Mouse (Mus musculus): ENCODE measurements at regions not wholly inside any gene's neighbourhood (a gene's known extent, or its start where the extent isn't known, plus 50 kb on each side); places are given as distances from the start of the nearest gene placed in this dataset.

DNA sequence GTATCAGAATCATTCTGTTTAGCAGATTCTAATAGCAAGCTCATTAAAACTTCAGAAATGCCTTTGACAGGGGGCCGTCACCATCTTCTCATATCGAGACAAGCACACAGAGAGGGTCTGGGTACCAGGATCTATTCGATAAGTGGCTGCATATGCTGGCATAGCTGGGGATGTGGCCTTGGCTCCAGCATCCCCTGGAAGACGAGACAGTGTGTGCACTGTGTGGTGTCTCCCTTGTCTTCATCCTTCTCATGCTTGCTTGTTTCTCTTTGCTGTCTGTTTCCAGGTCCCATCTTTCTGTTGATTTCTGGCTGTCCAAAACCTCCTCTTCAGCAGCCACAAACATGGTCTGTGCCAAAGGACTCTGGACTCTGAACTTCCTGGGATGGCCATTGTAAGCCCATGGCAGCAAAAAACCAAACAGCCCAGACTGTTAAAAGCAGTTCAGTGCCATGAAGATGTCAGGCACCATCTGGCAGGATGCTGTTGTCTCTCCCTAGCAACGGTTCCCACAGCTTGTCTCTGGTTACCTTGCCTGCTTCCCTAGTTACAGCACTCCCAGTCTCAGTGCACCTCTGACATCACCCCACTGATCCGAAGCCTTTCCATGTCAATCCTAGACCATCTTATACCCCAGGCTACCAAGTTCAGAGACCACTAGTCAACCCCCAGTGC is 56.5 kb downstream of the Kctd12 start:
- no peak for DNase-seq

DNA sequence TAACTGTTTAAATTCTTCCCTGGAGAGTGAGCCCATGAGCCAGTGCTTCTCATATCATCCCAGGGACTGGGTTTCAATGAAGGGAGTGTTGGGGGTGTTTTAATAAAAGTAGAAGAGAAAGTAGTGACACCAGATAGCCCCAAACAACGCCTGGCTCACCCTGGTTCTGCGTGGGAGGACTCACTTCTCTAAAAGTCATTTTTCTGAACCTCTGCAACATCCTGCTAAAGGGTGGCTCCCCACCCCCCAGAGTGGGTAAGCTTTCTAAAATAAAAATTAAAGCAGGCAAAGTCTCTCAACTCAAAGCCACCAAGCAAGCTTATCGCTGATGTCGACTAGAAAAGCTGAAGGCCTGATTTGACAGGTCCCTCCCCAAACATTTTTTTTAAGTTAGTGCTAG is 57.8 kb downstream of the Kctd12 start:
- no peak for DNase-seq

DNA sequence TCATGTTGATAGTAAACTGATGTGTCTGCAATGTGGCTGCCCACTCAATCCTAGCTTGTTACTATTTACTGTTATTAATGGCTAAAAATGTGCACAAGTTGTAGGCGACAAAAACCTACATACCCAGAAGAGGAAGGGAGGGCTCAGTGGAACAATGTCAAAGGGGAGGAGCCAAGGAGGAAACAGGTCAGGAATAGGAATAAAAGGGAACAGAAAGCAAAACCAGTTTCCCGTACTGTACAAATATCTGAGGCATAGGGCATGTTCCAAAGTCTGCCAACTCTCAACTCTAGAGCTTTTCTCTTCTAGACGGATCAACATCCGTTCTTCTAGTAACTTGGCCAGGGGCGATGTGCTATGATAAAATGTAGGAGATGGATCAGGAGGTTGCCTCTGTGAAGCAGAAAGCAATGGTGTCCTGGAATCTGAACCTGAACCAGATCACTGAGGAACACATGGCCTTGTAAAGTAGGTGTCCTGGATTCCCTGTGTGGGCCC is 59.9 kb downstream of the Kctd12 start:
- no peak for DNase-seq

DNA sequence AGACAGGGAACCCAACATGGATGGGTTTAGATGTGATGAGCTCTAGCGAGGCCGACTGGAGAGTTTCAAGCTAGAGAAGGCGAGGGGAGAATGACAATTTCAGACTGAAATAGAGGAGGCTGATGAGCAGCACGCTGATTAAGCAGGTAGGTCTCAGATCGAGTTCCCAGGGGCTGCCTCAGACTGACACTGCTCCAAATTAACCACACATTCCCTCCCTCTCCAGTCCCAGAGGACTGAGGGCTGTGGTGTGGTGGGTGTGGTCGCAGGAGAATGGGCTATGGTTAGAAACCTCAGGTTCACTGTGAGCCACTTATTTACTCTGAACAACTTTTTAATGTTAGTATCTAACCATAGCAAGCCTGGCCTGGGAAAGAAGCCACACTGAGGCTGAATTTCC is 62.0 kb downstream of the Kctd12 start:
- no peak for DNase-seq

DNA sequence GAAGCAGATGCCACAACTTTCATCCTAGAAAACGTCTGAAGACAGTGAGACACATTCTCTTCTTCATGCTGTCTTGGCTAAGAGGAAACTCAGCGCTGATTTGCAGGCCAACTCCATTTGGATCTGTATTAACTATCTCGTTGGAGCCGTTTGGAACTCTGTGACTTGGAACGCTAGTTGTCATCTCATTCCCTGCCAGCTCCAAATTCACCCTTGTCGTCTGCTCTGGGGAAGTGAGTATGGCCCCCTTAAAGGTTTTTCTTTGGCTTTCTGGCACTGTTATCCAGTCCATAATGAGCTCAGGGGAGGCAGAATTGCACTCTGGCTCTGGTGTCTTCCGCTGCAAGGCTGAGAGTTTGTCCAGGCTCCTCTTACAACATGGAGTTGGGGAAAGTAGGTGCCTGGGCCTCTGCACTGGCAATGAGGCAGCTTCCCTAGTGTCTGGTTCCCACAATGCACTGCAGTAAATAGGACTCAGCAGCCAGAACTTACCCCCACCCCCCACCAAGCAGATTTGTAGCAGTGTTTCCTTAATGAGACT is 63.1 kb downstream of the Kctd12 start:
- no peak for DNase-seq

DNA sequence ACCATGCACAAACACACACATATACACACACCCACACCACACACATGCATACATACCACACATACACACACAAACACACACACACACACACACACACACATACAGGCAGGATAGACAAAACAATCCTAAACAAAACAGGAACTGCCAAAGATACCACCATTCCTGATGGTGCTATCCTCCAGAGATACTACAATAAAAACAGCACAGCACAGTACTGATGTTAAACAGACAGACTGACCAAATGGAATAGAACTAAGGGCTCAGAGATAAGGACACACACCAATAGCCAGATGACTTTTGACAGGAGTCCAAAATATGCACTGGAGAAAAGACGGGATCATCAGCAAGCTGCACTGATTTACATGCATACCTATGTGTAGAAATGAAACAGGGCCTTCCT is 64.5 kb downstream of the Kctd12 start:
- no peak for DNase-seq

DNA sequence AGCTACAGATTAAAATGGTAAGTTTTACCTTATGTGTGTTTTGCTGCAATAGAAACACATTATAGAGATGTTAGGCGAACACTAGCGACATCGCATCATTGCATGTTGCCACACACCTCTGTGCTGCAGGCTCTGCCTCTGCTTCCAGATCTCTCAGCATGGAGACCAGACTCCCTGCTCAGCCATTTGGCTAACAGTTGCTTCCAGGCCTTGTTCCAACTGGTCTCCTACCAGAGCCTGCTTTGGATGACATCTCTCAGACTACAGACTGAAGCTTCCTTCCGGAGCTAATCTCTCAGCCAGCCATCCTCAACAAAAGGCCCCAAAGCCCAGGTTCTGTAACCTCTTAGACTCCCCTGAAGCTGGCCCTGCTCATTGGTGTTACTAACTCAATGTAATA is 66.5 kb downstream of the Kctd12 start:
- DNase-seq, result no peak

DNA sequence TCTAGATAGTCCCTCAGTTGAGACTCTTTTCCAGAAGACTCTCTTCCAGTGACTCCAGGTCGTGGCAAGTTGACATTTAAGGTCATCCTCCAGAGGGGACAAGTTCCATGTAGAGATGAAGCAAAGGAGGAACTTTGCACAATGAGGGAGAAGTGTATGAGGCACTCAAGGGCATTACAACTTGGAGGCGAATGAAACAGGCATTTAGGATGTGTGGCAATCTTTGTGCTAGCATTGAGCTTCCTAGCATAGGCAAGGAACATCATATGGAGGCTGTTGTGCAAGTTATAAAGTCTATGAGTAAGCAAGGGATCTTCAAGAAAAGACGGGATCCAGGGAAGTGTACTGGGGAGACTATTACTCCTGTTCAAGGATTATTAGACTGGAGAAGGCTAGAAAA is 70.9 kb downstream of the Kctd12 start:
- DNase-seq, result no peak

DNA sequence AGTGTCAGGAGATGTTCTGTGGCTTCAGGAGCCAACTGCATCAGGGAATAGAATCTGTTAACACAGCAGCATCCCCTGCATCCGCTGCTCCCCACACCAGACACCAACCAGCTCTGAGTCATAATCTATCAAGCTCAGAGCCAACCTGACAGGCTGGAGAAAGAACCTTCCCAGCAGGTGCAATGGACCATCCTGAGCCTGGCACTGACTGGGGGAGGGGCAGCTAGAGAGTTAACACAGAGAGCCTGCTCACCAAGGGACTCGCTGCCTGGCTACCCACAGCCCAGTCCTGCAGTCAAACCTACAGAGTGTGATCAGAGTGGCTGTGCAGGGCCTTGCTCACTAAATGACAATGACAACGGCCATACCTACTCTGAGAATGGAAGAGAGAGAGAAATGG is 73.4 kb downstream of the Kctd12 start:
- DNase-seq, result no peak

DNA sequence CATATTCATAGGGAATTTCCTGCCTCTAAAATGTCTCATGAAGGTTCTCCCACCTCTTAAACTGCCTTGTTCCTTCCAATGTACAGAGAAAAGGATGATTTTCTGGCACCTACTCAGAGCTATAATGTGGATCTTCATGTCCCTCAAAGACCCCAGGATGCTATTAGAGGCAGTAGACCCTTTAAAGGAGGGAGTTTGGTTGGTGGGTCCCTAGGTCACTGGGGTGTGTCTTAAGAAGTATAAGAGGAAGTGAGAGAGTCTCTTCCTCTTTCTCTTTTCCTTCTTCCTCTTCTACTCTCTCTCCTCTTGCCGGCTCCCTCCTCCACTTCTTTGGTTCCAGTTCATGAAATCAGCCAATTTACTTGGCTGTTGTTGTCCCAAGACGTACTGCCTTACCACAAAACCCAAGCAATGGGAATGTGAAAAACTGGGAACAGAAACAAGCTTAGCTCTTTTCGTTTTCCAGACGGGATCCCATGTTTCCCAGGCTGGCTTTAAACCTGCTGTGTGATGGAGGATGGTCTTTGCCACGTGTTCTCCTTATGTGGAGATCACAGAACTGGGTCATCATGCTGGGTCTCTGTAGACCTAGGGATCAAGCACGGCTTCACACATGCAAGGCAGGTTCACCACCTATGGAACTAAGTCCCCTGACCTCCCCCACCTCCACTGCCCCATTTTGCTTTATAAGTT is 74.9 kb downstream of the Kctd12 start:
- no peak for DNase-seq

DNA sequence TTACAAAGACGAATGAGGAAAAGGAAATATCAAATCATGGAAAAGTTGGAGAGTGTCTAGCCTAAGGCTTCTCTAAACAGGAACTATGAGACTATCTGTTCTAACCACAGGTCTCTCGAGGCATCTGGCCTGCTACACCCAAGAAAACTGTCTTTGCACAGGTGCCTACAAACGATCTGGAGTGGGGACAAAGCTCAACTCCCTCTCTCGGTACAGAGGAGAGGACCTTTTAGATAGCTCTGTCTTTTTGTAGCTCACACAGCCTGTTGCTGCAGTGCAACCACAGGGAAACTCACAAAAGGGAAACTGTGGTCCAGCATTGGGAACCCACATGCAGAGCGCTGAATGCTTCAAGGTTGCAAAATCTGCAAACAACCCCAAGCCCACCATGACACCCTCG is 75.6 kb downstream of the Kctd12 start:
- DNase-seq, result no peak

DNA sequence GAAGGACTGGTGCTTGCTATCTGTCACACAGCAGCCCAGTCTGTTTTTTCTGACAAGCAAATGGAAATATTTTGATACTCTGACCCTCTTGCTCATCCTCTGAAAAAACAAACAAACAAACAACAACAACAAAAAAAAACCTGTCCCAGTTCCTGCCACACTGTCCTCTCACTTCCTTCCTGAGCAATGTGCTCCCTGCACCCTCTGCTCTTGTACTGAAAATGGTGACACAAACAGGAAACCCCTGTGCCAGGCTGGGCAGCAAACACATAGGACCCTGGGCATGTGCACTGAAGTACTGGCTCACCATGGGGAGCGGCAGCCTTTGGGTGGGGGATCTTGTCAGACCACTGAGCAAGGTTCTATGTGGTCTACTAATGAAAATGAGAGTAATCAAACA is 76.2 kb downstream of the Kctd12 start:
- DNase-seq, result no peak

DNA sequence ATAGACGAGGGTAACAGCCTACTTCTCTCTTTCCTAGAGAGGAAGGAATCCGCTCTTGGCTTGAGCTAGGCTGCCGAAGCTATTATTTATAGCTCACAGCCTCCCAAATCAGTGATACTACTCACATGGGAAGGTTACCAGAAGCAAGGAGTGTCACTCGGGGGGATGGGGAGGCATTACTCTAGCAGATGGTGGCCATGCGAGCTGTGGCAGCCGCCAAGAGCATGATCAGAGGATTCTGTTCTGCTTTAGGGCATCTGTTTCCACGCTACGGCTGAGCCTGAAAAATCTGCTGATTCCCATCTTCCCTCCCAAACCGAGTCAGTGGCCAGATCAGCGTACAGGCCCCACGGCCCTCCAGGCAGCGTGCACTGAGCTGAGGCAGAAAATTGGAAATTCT is 79.5 kb downstream of the Kctd12 start:
- DNase-seq, result peak; percentile 35

DNA sequence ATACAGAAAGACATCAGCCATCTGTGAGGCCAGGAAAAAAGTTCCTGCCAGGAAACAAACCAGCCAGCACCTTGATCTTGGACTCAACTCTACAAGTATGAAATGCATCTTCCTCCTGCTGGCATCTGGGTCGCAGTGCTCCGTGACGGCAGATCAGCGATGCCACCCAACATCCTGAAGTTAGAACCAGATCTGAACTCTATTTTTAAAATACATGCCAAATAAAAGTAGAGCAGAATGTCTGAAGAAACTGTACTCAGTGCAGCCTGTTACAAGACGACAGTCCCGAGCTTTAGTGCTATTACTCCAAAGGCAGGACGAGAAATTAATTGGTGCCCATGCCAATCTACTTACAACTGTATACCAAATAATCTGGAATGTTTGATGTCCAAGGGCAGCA is 80.2 kb downstream of the Kctd12 start:
- no peak for DNase-seq

DNA sequence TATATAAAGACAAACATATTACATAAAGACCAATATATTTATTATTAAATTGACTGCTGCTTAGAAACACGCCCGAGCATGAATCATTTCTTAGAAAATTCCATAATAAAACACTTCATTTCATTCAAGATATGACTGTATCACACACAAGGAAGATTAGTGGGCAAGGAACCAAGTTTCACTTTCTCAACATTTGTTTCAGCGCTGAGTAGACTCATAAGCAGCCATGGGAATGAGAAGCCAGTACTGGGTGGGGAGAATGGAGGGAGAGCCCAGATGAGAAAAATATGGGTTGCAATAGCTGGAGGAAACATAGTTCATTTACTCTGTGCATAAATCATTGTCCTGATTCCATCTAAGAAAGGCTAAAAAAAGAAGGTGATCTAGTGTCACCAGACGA is 84.0 kb downstream of the Kctd12 start:
- DNase-seq, result no peak

DNA sequence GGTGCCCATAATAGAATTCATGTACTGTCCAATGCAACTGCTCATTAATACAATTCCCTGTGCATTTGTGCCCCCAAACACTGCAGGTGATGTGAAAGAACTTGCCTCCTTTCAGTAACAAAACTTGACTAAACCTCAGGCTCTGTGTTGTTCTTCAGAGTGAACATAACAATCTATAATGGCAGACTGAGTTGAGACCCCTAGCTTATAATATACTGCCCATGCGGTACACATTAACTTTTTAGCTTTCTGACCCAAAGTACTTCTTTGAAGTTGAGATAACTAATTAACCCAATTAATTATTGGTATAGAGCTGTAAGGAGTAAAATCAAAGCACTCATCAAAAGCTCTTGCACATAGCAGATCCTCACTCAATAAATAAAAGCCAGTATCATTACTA is 85.4 kb downstream of the Kctd12 start:
- DNase-seq, result no peak

DNA sequence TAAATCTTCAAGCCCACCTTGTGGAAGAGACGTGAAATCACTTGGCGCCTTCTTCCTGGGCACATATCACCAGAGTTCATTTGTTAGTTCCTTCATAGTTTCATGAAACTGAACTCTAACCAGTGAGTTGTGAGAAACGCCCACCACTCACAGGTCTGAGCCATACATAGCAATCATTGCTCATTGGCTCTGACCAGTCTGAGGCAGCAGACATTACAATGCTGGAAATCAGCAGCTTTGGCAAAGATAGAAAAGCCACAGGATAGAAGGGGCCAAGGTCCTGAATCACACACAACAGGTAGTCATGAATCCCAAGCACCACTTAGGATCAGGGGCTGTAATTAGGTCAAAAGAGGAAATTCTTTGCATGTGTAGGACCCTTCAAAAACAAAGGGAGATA is 85.9 kb downstream of the Kctd12 start:
- no peak for DNase-seq

DNA sequence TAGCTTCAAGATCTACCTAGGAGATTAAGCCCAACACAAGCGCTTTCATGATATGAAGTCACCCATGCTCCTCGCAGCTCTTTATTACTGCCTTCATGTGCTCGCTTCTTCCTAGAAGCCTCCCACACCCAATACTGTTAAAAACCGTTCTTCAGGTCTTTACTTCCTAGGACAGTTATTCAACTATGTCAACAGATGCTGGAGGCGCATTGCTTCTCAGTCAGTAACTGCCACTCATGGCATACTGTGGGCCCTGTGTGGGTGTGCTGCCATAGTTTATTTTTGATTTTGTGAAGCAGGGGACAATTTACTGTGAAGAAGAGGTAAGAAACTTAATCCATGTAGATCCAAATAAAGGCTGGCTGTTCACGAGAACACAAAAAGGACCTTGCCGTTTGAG is 89.2 kb downstream of the Kctd12 start:
- DNase-seq, result no peak

DNA sequence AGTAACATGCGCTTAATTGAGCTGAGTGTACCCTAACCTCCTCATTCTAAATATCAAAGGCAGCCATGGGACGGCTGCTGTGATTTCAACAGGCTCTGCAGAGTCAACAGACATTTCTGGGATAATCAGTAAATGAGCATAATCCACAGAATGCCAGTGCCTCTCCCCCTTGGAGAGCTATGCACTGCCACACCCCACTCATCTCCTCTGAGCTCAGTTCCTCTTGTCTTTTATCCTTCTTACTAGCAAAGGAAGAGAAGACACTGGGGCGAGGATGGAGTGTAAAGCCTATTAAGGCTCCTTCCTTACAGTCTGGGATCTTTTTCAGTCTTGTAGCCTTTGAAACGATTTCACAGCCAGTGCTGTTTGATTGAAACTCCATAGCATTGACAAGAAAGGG is 90.9 kb downstream of the Kctd12 start:
- DNase-seq, result no peak

DNA sequence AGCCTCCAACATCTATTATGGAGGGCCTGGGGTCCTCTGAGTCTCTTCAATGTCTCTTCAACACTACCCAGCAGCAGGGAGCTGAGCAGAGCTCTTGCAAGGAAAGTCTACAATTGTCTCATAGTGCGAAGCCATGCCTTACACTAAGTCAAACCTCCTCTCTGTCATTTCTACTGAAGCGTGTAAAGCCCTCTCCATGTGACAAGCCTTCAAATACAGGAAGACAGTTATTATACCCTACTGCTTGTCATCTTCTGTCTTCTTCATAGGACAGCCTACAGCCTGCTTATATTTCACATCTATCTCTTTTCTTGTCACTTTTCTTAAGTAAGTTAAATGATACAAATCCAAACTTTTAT is 97.2 kb downstream of the Kctd12 start:
- no peak for DNase-seq

DNA sequence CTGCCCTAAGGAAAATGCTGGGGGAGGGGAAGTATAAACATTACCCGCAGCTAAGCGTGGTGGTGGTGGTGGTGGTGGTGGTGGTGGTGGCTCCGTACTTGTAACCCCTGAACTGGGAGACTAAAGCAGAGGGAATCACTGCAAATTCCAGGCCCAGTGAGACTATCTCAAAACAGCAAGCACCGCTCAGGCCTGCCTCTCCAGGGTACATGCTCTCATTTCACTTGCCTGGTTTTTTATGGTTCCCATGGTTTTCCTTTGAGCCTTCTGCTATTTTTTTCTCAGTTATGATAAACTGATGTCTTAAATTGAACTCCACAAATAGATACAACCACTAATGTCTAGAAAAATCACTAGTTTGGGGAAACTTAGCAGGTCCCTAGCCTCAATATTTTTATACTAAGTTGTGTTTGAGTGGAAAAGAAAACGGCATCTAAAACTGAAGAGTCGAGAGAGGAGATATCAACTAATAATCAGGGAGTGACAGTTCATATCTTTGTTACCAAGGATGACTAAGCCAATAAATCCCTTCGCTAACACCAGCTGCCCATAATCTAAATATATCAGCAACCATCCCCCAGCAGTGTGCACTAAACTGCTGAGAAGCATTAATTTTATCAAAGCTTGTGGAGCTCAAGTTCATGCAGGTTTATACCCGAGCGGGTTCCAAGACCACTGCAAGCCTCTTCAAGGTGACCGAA is 97.7 kb downstream of the Kctd12 start:
- no peak for DNase-seq

DNA sequence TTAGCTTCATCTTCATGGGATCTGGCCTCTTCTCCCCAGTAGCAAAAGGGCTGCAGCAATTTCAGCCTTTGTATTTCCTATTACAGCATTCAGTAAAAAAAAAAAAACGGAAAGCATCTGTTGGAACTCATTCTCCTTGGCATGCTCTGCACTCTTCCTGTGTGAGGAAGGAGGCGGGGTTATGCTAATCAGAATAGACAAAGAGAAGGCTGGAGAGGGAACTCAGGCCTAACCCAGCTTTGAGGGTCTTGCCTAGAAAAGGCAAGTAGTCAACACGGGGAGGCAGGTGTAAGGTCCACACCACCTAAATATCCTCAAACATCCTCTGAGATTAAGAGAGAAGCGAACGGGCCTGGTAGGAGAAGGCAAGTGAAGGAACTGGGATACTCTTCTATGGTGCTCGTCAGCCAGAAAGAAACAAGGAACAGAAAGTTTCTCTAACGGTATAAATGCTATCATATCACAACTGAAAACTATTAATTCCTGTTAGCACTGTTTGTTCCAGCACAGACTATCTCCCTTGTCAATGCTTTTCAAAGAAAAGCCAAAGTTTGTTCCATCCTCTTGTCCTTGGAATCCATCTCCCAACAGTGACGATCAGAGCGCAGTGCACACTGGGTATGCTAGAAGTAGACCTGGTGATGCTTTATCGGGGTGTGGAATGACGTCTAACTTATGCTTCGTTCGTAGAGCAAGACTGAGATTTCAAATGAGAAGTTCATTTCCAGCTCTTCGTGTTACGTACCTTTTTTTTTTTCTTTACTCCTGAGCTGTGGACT is 98.9 kb downstream of the Kctd12 start:
- peak; percentile 16 for DNase-seq

DNA sequence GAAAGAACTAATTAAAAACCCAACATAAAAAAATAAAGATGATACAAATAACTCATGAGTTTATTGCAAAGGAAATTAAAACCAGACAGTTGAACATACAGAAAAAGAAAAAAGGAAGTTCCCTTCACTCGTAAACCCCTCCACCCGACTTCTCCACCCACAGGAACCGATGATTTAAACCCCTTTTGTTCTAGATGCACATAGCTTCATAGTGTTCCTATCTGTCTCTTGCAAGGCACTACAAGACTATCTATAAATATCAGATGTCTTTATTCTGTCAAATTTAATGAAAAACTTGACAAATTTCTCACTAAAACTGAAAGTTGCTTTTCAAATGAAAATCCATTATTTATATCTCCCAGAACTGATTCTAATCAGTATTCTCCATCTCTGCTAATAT is 100.2 kb downstream of the Kctd12 start:
- no peak for DNase-seq
